Mouse (Mus musculus) hindbrain, embryonic 11.5 days (tissue): Measurements from ENCODE around the gene Epas1. TPM values are rescaled to one million over a fixed set of nuclear protein-coding genes. Genes with fewer than 3 reads are reported as not detected.

Experiments
- ATAC-seq: fragments of 200-750 bp; cut with Nextera tagmentation; 2 replicates; pipeline ENCODE4 v1.8.0; 2017; ENCODE audit warnings: mild to moderate bottlenecking, moderate TSS enrichment, moderate library complexity; ENCODE audit not compliant: low FRiP score
- DNase-seq: peaks from one replicate; pipeline ENCODE4 v3.0.0-alpha.2; 2015; ENCODE audit warnings: low spot score
- H3K27ac ChIP-seq: fragments of 300-500 bp; sonication (generic); 2 replicates; pipeline ENCODE4 v1.5.1; 2014; ENCODE audit warnings: mild to moderate bottlenecking, low read depth, low read length
- H3K27me3 ChIP-seq: fragments of 300-500 bp; sonication (generic); 2 replicates; pipeline ENCODE4 v1.6.1; 2014; ENCODE audit warnings: mild to moderate bottlenecking, low read length, moderate library complexity, mixed read lengths; ENCODE audit not compliant: control insufficient read depth, insufficient read depth
- H3K36me3 ChIP-seq: fragments of 300-500 bp; sonication (generic); 2 replicates; pipeline ENCODE4 v1.6.1; 2014; ENCODE audit warnings: mild to moderate bottlenecking, low read length, moderate library complexity, mixed read lengths; ENCODE audit not compliant: control insufficient read depth, insufficient read depth
- H3K4me1 ChIP-seq: fragments of 300-500 bp; sonication (generic); replicated peaks from 2 replicates; pipeline ENCODE4 v1.6.1; 2014; ENCODE audit warnings: low read length, mixed read lengths; ENCODE audit not compliant: control insufficient read depth, insufficient read depth
- H3K4me2 ChIP-seq: fragments of 300-500 bp; sonication (generic); replicated peaks from 2 replicates; pipeline ENCODE4 v1.6.1; 2014; ENCODE audit warnings: mild to moderate bottlenecking, low read depth, low read length
- H3K4me3 ChIP-seq: fragments of 300-500 bp; sonication (generic); 2 replicates; pipeline ENCODE4 v1.5.1; 2014; ENCODE audit warnings: low read depth, low read length
- H3K9ac ChIP-seq: fragments of 300-500 bp; sonication (generic); 2 replicates; pipeline ENCODE4 v1.6.1; 2014; ENCODE audit warnings: low read depth, low read length
- H3K9me3 ChIP-seq: fragments of 300-500 bp; sonication (generic); 2 replicates; pipeline ENCODE4 v1.6.1; 2016; ENCODE audit warnings: low read length; ENCODE audit not compliant: control insufficient read depth
- WGBS: fragments of 180-500 bp; shearing (Covaris S2); extraction: QIAGEN DNeasy Blood & Tissue Kit; methylation state at CpG from one replicate; pipeline ENCODE4 v1.1.7; 2014; 5-methylcytosine and 5-hydroxymethylcytosine counted together
- polyA plus RNA-seq: library from polyadenylated mRNA; unstranded; fragments of >200 nt; fragmentation: Nextera tagmentation; extraction: Ambion mirVana; gene quantifications from 2 replicates; pipeline ENCODE4 v1.2.1, GENCODE M21; 2014

The Epas1 gene
- polyA plus RNA-seq, 1 experiment from 2014 or later = 6.4 TPM

- Histone ChIP-seq H3K4me2 (no peak overlapping the region), H3K27ac (no peak overlapping the region), H3K4me3 (no peak overlapping the region), H3K4me1 (no peaks in the 10 kb centered on the region; the same call in 1 of the 2 replicates), H3K9ac (no peak overlapping the region), H3K36me3 (no peaks in the 10 kb centered on the region), H3K9me3 (no peaks in the 10 kb centered on the region), H3K27me3 (no peaks in the 10 kb centered on the region)
- DNase-seq (no peak), ATAC-seq (no peak)
- 68% methylated on average over 5 of the region's 5 CpGs for WGBS
Observed at GRCm38 (mm10) chr17:86839308-86839707, 85.8 kb downstream of the Epas1 start.

DNA sequence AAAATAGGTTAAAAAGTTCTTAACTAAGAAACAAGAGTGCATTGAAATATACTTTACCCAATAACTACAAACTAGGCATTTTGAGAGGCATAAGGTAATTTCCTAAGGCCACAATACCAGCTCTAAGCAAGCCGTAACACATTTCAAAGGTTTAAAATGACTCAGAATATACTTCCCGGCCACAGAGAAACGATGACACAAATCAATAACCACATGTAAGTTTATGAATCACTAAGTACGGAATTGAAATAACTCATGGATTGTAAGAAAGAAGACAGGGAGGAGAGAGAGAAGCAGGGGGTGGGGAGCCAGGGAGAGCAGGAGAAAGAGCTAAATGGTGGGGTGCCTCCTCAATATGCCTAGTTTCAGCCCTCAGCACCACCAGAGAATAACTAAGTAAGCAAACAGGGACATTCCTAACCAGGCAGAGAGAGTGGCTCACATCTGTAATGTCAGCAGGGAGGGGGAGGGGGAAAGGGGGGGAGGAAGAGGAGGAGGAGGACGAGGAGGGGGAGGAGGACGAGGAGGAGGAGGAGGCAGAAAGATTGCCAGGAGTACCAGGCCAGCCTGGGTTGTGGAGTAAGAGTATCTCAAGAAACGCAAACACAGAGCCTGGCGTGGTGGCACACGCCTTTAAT, 97.3 kb downstream of the Epas1 start:
- H3K4me2 ChIP-seq = no peak overlapping the region
- no peak for ATAC-seq
- WGBS = 65% methylated on average over 9 of the region's 9 CpGs
- no peaks in the 10 kb centered on the region for H3K9me3 ChIP-seq
- H3K4me3 ChIP-seq = no peak overlapping the region
- no peak for DNase-seq
- H3K27me3 ChIP-seq = no peaks in the 10 kb centered on the region
- no peak overlapping the region for H3K9ac ChIP-seq
- no peaks in the 10 kb centered on the region for H3K4me1 ChIP-seq
- H3K27ac ChIP-seq = no peak overlapping the region
- no peaks in the 10 kb centered on the region for H3K36me3 ChIP-seq

DNA sequence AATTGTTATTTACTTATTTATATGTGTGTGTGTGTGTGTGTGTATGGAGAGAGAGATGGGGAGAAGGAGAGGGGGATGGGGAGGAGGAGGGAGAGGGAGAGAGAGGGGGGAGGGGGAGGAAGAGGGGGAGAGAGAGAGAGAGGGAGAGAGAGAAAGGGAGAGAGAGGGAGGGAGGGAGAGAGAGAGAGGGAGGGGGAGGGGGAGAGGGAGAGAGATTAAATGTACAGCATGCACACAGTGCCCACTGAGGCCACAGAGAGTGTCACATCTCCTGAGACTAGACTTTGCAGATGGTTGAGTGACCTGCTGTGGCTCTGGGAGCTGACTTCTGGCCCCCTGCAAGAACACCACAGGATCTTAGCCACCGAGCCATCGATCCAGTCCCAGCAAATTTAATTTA, 98.3 kb downstream of the Epas1 start:
- H3K4me1 ChIP-seq = no peaks in the 10 kb centered on the region
- ATAC-seq = no peak
- H3K9me3 ChIP-seq = no peaks in the 10 kb centered on the region
- no peak overlapping the region for H3K27ac ChIP-seq
- H3K27me3 ChIP-seq = no peaks in the 10 kb centered on the region
- WGBS = 65% methylated on average over 2 of the region's 2 CpGs
- no peaks in the 10 kb centered on the region for H3K36me3 ChIP-seq
- no peak overlapping the region for H3K9ac ChIP-seq
- H3K4me2 ChIP-seq = no peak overlapping the region
- no peak for DNase-seq
- no peak overlapping the region for H3K4me3 ChIP-seq

DNA sequence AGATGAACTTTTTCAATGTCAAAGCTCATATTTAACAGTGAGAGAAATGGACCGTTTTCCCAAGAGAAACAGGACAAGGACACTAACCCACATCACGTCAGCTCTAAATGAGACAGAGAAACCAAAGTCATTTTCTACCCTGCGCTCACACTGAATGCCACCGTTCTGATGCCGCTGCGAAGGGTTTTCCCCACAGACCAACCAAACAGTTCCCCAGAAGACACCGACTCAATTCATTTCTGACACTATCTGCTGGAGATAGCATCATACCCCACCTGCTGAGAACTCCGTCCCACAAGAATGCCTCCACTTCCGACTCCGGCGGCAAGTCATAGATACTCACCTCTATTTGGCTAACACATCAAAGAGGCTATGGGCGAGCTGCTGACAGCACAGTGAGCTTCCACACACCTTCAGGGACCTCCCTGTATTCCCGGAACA, 99.1 kb downstream of the Epas1 start:
- DNase-seq (no peak), ATAC-seq (no peak)
- Histone ChIP-seq H3K4me1 (no peaks in the 10 kb centered on the region), H3K4me2 (no peak overlapping the region), H3K9me3 (no peaks in the 10 kb centered on the region), H3K4me3 (no peak overlapping the region), H3K27ac (no peak overlapping the region), H3K27me3 (no peaks in the 10 kb centered on the region), H3K36me3 (no peaks in the 10 kb centered on the region), H3K9ac (no peak overlapping the region)
- 66% methylated on average over 13 of the region's 13 CpGs for WGBS

DNA sequence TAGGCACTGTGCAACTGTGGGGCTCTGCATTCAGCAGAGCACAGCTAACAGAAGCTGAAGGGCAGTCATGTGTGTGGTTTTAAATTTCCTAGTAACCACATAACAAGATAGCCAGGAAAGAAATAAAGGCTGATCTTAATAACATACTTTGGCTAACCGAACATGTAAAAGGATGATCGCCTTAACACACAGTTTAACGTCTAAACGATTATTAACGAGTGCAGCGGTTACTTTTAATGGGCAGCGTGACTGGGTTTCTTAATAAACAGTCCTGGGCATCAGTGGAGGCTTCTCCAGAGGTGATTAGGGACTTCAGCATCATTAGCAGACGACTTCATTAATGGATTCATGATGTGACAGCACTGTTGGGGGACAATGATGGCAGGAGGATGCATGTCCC, 117.1 kb downstream of the Epas1 start:
- no peak overlapping the region for H3K27ac ChIP-seq
- ATAC-seq (no peak), DNase-seq (no peak)
- WGBS = 85% methylated on average over 8 of the region's 8 CpGs
- no peak overlapping the region for H3K4me3 ChIP-seq
- no peaks in the 10 kb centered on the region for H3K9me3 ChIP-seq
- no peaks in the 10 kb centered on the region for H3K27me3 ChIP-seq
- no peaks in the 10 kb centered on the region for H3K36me3 ChIP-seq
- H3K9ac ChIP-seq = no peak overlapping the region
- H3K4me2 ChIP-seq = no peak overlapping the region
- H3K4me1 ChIP-seq = no peaks in the 10 kb centered on the region

DNA sequence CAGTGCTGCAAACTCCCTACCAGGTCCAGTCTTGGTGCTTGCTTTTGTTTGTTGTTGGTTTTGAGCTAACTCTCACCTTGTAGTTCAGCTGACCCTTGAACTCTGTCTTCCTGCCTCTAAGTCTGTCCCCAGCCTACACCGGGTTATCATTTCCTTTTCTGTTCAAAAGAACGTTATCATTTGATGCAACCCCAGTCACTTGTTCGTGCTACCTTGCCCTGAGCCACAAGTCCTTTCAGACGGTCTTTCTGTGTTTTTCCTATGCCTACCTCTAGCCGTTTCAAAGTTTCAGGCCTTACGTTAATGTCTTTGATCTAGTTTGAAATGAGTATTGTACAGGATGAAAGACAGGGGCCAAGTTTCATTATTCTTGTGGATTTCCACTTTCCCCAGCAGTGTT, 119.1 kb downstream of the Epas1 start:
- Histone ChIP-seq H3K4me1 (no peaks in the 10 kb centered on the region), H3K36me3 (no peaks in the 10 kb centered on the region), H3K9me3 (no peaks in the 10 kb centered on the region), H3K4me2 (no peak overlapping the region), H3K27me3 (peaks cover 4% of the 10 kb centered on the region; the same call in 1 of the 2 replicates), H3K4me3 (no peak overlapping the region), H3K9ac (no peak overlapping the region), H3K27ac (no peak overlapping the region)
- ATAC-seq = no peak
- no peak for DNase-seq
- WGBS = 78% methylated on average over 6 of the region's 6 CpGs

- Histone ChIP-seq H3K4me2 (no peak overlapping the region), H3K9ac (no peak overlapping the region), H3K4me1 (no peaks in the 10 kb centered on the region), H3K36me3 (no peaks in the 10 kb centered on the region), H3K9me3 (no peaks in the 10 kb centered on the region), H3K27ac (no peak overlapping the region), H3K27me3 (peaks cover 4% of the 10 kb centered on the region; the same call in 1 of the 2 replicates), H3K4me3 (no peak overlapping the region)
- ATAC-seq (no peak), DNase-seq (no peak)
- WGBS = 91% methylated on average over 9 of the region's 9 CpGs
Observed at GRCm38 (mm10) chr17:86876940-86877339, 123.4 kb downstream of the Epas1 start.

DNA sequence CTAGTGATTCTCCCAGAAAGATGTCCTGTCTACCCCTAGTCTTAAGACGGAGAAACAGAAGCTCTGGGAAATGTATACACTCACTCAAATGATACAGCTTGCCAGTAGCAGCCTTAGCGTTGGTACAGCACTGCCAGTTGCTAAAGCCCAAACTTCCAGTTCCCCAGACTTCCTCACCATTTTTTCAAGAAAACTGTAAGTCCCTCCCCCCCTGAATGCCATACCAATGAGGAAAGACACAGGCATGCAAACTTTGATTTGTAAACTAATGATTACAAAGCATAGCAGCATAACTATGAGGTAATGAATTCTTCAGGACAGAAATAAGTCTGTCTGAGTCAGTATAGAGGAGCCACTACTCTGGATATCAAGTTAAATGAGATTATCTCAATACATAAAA, 124.2 kb downstream of the Epas1 start:
- Histone ChIP-seq H3K9ac (no peak overlapping the region), H3K4me2 (no peak overlapping the region), H3K36me3 (no peaks in the 10 kb centered on the region), H3K4me1 (no peaks in the 10 kb centered on the region), H3K27me3 (peaks cover 4% of the 10 kb centered on the region; the same call in 1 of the 2 replicates), H3K9me3 (no peaks in the 10 kb centered on the region), H3K4me3 (no peak overlapping the region), H3K27ac (no peak overlapping the region)
- DNase-seq (no peak), ATAC-seq (no peak)
- WGBS = 89% methylated on average over 2 of the region's 2 CpGs

DNA sequence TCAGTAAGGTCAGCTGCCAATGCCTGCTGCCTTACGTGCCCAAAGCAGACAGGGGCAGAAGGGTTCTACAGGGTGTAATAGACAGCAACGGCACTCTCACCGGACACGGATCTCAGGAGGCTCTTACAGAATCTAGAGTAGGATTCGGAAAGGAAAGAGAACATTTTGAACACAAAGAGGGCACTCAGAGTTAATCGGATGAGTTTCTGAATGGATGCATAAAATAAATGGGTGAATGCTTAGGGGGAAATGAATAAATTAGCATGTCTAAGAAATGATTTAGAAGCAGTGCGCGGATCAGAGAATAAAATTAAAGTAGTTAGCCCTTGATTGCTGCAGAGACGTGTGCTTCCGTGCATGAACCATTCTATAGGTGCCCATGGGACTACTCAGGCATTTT, 126.6 kb downstream of the Epas1 start:
- Histone ChIP-seq H3K4me1 (no peaks in the 10 kb centered on the region), H3K4me2 (no peak overlapping the region), H3K36me3 (no peaks in the 10 kb centered on the region), H3K27ac (no peak overlapping the region), H3K27me3 (peaks cover 4% of the 10 kb centered on the region; the same call in 1 of the 2 replicates), H3K9me3 (no peaks in the 10 kb centered on the region), H3K9ac (no peak overlapping the region), H3K4me3 (no peak overlapping the region)
- WGBS = 70% methylated on average over 10 of the region's 10 CpGs
- DNase-seq (no peak), ATAC-seq (no peak)
